Mouse (Mus musculus) liver, postnatal 0 days (tissue): ENCODE measurements around the gene Ago3. TPM values are rescaled to one million over a fixed set of nuclear protein-coding genes. Genes with fewer than 3 reads are reported as not detected.

Experiments
- ATAC-seq: fragments of 200-750 bp; cut with Nextera tagmentation; 2 replicates; pipeline ENCODE4 v1.8.0; 2017; ENCODE audit warnings: mild to moderate bottlenecking, moderate library complexity
- DNase-seq: peaks from one replicate; pipeline ENCODE4 v3.0.0-alpha.2; 2016
- H3K27ac ChIP-seq: fragments of 300-500 bp; sonication (generic); 2 replicates; pipeline ENCODE4 v1.5.1; 2014; ENCODE audit warnings: antibody characterized with exemption, moderate library complexity, mild to moderate bottlenecking, low read depth
- H3K27me3 ChIP-seq: fragments of 300-500 bp; sonication (generic); 2 replicates; pipeline ENCODE4 v1.6.1; 2014; ENCODE audit warnings: low read length, control low read depth, mixed read lengths; ENCODE audit not compliant: insufficient read depth
- H3K36me3 ChIP-seq: fragments of 300-500 bp; sonication (generic); replicated peaks from 2 replicates; pipeline ENCODE4 v1.6.1; 2014; ENCODE audit warnings: mild to moderate bottlenecking, control low read depth, low read length, moderate library complexity, mixed read lengths; ENCODE audit not compliant: insufficient read depth
- H3K4me1 ChIP-seq: fragments of 300-500 bp; sonication (generic); 2 replicates; pipeline ENCODE4 v1.6.1; 2014; ENCODE audit warnings: antibody characterized with exemption, mild to moderate bottlenecking, control low read depth; ENCODE audit not compliant: insufficient read depth
- H3K4me2 ChIP-seq: fragments of 300-500 bp; sonication (generic); 2 replicates; pipeline ENCODE4 v1.6.1; 2014; ENCODE audit warnings: low read depth, mild to moderate bottlenecking, low read length, moderate library complexity, mixed read lengths
- H3K4me3 ChIP-seq: fragments of 300-500 bp; sonication (generic); 2 replicates; pipeline ENCODE4 v1.5.1; 2014; ENCODE audit warnings: low read depth, low read length
- H3K9ac ChIP-seq: fragments of 300-500 bp; sonication (generic); replicated peaks from 2 replicates; pipeline ENCODE4 v1.6.1; 2014; ENCODE audit warnings: mild to moderate bottlenecking, moderate library complexity
- H3K9me3 ChIP-seq: fragments of 300-500 bp; sonication (generic); 2 replicates; pipeline ENCODE4 v1.6.1; 2016; ENCODE audit warnings: mild to moderate bottlenecking, control low read depth, low read length, mixed read lengths
- CTCF ChIP-seq: sonication (generic); IDR thresholded peaks from 2 replicates; pipeline ENCODE4 v1.5.1; 2016; ENCODE audit warnings: antibody characterized with exemption, low read depth
- EP300 ChIP-seq: IDR thresholded peaks from 2 replicates; pipeline ENCODE4 v1.6.1; 2016; ENCODE audit warnings: antibody characterized with exemption, low read depth, mild to moderate bottlenecking
- WGBS: fragments of 180-500 bp; shearing (Covaris S2); extraction: QIAGEN DNeasy Blood & Tissue Kit; methylation state at CpG from one replicate; pipeline ENCODE4 v1.1.7; 2014; ENCODE audit not compliant: insufficient replicate concordance; 5-methylcytosine and 5-hydroxymethylcytosine counted together
- polyA plus RNA-seq: library from polyadenylated mRNA; unstranded; fragments of >200 nt; fragmentation: Nextera tagmentation; extraction: Ambion mirVana; gene quantifications from 2 replicates; pipeline ENCODE4 v1.2.1, GENCODE M21; 2015

Ago3 gene
- polyA plus RNA-seq, 1 experiment from 2014 or later, result 5.2 TPM

DNA sequence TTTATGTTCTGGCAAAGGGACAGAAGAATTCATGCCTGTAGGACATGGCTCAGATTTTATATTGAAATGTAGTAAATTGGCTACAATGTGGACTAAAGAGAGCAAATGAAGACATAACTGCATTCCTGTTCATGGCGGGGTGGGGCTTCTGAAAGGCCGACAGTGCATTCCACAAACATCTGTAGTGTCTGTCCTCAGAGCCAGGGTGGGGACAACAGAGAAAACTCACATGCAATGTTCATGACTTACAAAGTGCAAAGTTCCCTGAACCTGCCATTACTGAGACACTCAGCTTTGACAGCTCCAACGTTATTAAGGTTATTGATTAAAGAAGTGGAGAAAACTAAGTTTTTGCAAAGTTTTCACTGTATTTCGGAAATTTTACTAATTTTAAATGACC lies 85.9 kb downstream of the Ago3 start:
- H3K27me3 ChIP-seq, result no peaks in the 10 kb centered on the region
- peak overlapping the region; percentile 51; the same call in 1 of the 2 replicates for H3K27ac ChIP-seq
- no peak overlapping the region for H3K4me3 ChIP-seq
- H3K9ac ChIP-seq, result no peak overlapping the region
- TF ChIP-seq EP300 (no peak), CTCF (no peak)
- no peaks in the 10 kb centered on the region for H3K9me3 ChIP-seq
- H3K4me2 ChIP-seq, result no peak overlapping the region
- WGBS, result 64% methylated on average over 4 of the region's 4 CpGs
- H3K4me1 ChIP-seq, result peaks cover 2% of the 10 kb centered on the region; the same call in 1 of the 2 replicates
- peaks cover 15% of the 10 kb centered on the region for H3K36me3 ChIP-seq
- ATAC-seq (no peak), DNase-seq (no peak)

DNA sequence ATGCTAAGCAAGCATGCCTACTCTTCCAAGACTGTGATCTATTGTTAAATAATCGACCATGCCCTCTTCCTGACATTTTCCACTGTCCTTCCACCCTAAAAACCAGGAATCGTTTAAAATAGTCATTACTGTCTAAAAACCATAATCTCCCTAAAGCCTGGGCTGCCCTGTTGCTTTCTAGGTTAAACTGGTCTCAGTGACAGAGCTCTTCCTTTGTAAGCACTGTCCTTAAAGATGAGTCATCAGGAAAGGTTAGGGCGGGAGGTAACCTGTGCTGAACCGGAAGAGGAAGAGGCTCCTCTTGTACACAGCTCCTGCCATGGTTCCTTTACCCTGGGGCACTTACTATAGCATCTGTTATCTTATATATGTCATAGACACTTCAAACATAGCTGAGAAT lies 89.9 kb downstream of the Ago3 start:
- 47% methylated on average over 4 of the region's 4 CpGs for WGBS

DNA sequence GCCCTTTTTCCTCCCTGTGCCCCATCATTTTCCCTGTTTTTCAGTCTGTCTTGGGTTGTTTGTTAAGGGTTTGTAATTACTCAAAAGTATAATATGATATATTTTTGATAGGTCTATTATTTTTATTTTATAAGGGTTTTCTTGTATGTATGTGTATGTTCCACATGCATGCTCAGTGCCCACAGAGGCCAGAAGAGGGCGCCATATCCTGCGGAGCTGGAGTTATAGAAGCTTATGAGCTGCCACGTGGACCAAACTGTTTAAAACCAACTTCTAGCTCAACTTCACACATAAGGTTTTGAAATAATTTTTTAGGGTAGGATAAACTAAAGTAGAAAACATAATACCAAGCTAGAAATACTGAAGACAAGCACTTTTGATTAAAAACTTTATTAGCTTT lies 97.0 kb downstream of the Ago3 start:
- H3K4me3 ChIP-seq, result no peak overlapping the region
- DNase-seq (peak; percentile 61), ATAC-seq (no peak)
- H3K9ac ChIP-seq, result no peak overlapping the region
- peaks cover 2% of the 10 kb centered on the region; the same call in 1 of the 2 replicates for H3K36me3 ChIP-seq
- H3K4me2 ChIP-seq, result no peak overlapping the region
- no peaks in the 10 kb centered on the region for H3K27me3 ChIP-seq
- H3K27ac ChIP-seq, result no peak overlapping the region
- peaks cover 5% of the 10 kb centered on the region; the same call in 1 of the 2 replicates for H3K4me1 ChIP-seq
- TF ChIP-seq CTCF (peak; percentile 62), EP300 (no peak)
- no peaks in the 10 kb centered on the region for H3K9me3 ChIP-seq
- WGBS, result 51% methylated on average over 3 of the region's 3 CpGs

More for the DNA sequence above, 89.9 kb downstream of the Ago3 start:
- no peaks in the 10 kb centered on the region for H3K9me3 ChIP-seq
- no peak overlapping the region for H3K4me2 ChIP-seq
- no peak for ATAC-seq
- H3K4me1 ChIP-seq, result peaks cover 9% of the 10 kb centered on the region; the same call in 1 of the 2 replicates
- H3K36me3 ChIP-seq, result peaks cover 1% of the 10 kb centered on the region; the same call in 1 of the 2 replicates
- no peak for TF ChIP-seq CTCF
- no peak for TF ChIP-seq EP300
- H3K27me3 ChIP-seq, result no peaks in the 10 kb centered on the region
- no peak overlapping the region for H3K9ac ChIP-seq
- no peak overlapping the region for H3K27ac ChIP-seq
- no peak for DNase-seq
- H3K4me3 ChIP-seq, result no peak overlapping the region

DNA sequence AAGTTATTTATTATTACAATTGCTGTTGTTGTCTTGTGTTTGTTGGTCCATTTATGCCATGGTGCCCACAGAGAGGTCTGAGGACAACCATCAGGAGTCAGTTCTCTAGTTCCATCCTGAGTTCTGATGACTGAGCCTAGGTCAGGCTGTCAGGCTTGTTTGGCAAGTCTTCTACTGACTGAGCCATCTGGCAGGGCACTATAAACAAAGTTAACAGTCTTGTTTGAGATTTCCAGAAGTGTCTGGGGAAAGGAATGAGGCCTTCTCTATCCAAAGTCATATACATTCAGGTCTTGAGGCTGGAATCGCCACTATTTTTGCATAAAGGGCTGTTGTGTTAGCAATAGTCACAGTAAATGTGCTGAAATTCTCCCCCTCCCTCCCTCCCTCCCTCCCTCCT lies 97.6 kb downstream of the Ago3 start:
- H3K9ac ChIP-seq, result no peak overlapping the region
- no peak overlapping the region for H3K27ac ChIP-seq
- TF ChIP-seq CTCF (no peak), EP300 (no peak)
- H3K36me3 ChIP-seq, result peaks cover 2% of the 10 kb centered on the region; the same call in 1 of the 2 replicates
- H3K27me3 ChIP-seq, result no peaks in the 10 kb centered on the region
- no peaks in the 10 kb centered on the region; the same call in 1 of the 2 replicates for H3K4me1 ChIP-seq
- no peak overlapping the region for H3K4me2 ChIP-seq
- WGBS, result 60% methylated on average over 1 of the region's 1 CpGs
- no peak overlapping the region for H3K4me3 ChIP-seq
- no peaks in the 10 kb centered on the region for H3K9me3 ChIP-seq
- DNase-seq (no peak), ATAC-seq (no peak)

DNA sequence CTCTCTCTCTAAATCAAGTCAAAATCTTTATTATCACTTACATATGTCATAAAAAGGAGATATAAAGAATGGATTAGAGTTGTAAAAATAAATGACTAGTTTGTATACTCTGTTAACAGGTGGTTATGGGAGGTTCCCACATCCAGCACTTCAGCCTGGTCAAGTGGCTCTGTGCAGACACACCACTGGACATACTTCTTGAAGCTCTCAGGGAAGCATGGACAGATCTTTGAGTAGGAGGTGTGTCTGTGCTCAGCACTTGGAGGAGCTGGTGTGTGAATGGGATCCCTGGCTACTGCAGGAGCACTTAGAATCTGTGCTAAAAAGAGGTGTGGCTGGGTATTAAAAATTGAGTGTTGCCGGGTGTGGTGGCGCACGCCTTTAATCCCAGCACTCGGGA lies 99.1 kb downstream of the Ago3 start:
- Histone ChIP-seq H3K9ac (no peak overlapping the region), H3K4me2 (no peak overlapping the region), H3K4me1 (no peaks in the 10 kb centered on the region; the same call in 1 of the 2 replicates), H3K36me3 (peaks cover 2% of the 10 kb centered on the region; the same call in 1 of the 2 replicates), H3K27ac (no peak overlapping the region), H3K9me3 (no peaks in the 10 kb centered on the region), H3K27me3 (no peaks in the 10 kb centered on the region; the same call in 1 of the 2 replicates), H3K4me3 (no peak overlapping the region)
- no peak for DNase-seq
- no peak for ATAC-seq
- 87% methylated on average over 4 of the region's 4 CpGs for WGBS
- no peak for TF ChIP-seq EP300
- no peak for TF ChIP-seq CTCF

DNA sequence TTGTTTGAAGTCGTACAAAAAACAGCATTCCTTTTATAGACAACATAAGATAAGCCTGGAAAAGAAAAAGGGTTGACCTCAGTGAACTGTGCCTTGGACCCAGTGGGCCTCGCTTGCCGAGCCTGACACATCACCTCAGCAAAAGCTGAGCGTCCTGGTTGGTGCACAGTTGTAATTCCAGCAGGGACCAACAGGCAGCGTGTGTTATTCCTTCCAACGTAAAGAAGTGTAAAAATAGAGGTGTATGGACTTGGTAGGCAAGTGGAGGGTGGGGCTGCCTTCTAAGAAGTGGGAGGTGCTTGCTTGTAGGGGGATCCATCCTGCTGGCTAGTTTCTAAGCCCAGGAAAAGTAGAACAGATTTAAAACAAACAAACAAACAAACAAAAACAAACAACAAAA lies 103.3 kb downstream of the Ago3 start:
- Histone ChIP-seq H3K4me3 (no peak overlapping the region), H3K27me3 (peaks cover 2% of the 10 kb centered on the region; the same call in 1 of the 2 replicates), H3K36me3 (no peaks in the 10 kb centered on the region), H3K27ac (no peak overlapping the region), H3K4me1 (no peaks in the 10 kb centered on the region; the same call in 1 of the 2 replicates), H3K4me2 (no peak overlapping the region), H3K9ac (no peak overlapping the region), H3K9me3 (no peaks in the 10 kb centered on the region)
- TF ChIP-seq CTCF (0 out of 2 replicates have a peak, but pooled peaks have one; percentile 5), EP300 (no peak)
- 29% methylated on average over 6 of the region's 6 CpGs for WGBS
- DNase-seq, result no peak
- no peak for ATAC-seq
